Comparison of ENCODE assay signal across 26 mouse cellular contexts in the genomic region with DNA sequence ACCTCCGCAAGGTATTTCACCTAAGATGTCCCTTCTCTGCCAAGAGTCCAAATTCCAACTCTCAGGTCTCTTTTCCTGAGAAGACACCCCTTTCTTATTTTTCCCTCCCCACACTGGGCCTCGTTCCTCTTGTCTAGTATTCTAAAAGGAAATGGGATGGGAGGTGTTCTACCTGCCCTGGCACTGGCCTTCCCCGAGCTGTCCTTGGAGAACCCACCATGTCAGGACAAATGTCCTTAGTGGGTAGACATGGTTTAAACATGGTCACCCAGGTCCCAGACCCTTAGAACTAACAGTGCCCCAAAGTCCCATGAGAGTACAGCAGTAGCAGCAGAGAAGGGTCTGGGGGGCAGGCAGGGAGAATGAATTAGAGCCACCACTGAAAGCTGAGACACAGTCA. TPM values are rescaled to one million over a fixed set of nuclear protein-coding genes. Genes with fewer than 3 reads are reported as not detected.
DNase-seq lines count a peak whose midpoint lies in the region; ATAC-seq and TF ChIP-seq lines count a peak whose summit lies in the region.
"Had no signal": no experiment of that assay in that cellular context is flagged by ENCODE, and none has a peak within 500 bp of the region (broad histone marks: within the 10 kb centered on the region; RNA-seq: fewer than 3 reads in every experiment).

No protein-coding gene starts in this region.

- H3K4me1 ChIP-seq in heart, embryonic 10.5 days = peaks cover 47% of the 10 kb centered on the region
- H3K4me1 ChIP-seq in heart, embryonic 15.5 days (replicated peaks) = peaks cover 79% of the 10 kb centered on the region
- peaks cover 20% of the 10 kb centered on the region for H3K4me1 ChIP-seq in heart, embryonic 11.5 days (ENCODE audit: control insufficient read depth, insufficient read depth, low read length)
- peaks cover 22% of the 10 kb centered on the region for H3K4me1 ChIP-seq in kidney, adult 2 months (ENCODE audit: control insufficient read depth, insufficient read depth, low read length)

- peak overlapping the region; percentile 73 for H3K4me2 ChIP-seq in heart, embryonic 15.5 days
- no peak overlapping the region for H3K4me2 ChIP-seq in heart, embryonic 11.5 days
- H3K4me2 ChIP-seq: embryonic facial prominence, embryonic 12.5 days; embryonic facial prominence, embryonic 15.5 days; hindbrain, embryonic 13.5 days; intestine, embryonic 15.5 days had no signal

- WGBS in heart, embryonic 10.5 days = 74% methylated on average over 3 of the region's 3 CpGs
- WGBS in heart, embryonic 15.5 days = 82% methylated on average over 3 of the region's 3 CpGs
- 81% methylated on average over 3 of the region's 3 CpGs for WGBS in heart, embryonic 11.5 days (ENCODE audit: insufficient replicate concordance)
- 51% methylated on average over 3 of the region's 3 CpGs for WGBS in kidney, adult 2 months

- no peak for TF ChIP-seq CTCF in kidney, adult 2 months (conservative IDR thresholded peaks at IDR 0.05; ENCODE audit: insufficient read depth, insufficient read length, low read depth, low read length)

- H3K4me3 ChIP-seq in heart, embryonic 10.5 days = no peak overlapping the region
- no peak overlapping the region for H3K4me3 ChIP-seq in heart, embryonic 15.5 days
- no peak overlapping the region for H3K4me3 ChIP-seq in heart, embryonic 11.5 days (ENCODE audit: low read depth, low read length)
- H3K4me3 ChIP-seq in kidney, adult 2 months (ENCODE audit: insufficient read depth, low read depth, low read length) = no peak overlapping the region
- H3K4me3 ChIP-seq: embryonic facial prominence, embryonic 12.5 days; embryonic facial prominence, embryonic 15.5 days; hindbrain, embryonic 10.5 days; hindbrain, embryonic 13.5 days; intestine, embryonic 15.5 days had no signal

- peak; percentile 2 for DNase-seq in adrenal gland, postnatal 14 days
- DNase-seq in adrenal gland, adult 2 months = no peak
- no peak for DNase-seq in heart, embryonic 10.5 days (ENCODE audit: low spot score)
- DNase-seq in heart, postnatal 4 days = no peak
- no peak for DNase-seq in kidney, adult 2 months
- no peak for DNase-seq in kidney, postnatal 14 days
- DNase-seq: adrenal gland, postnatal 10 days; cerebellum, adult 11 months; cerebellum, adult 2 months; cerebellum, adult 9-11 months; cerebellum, postnatal 25 days; forebrain, postnatal 0 days; gastrocnemius, postnatal 10 days had no signal

- no peak for ATAC-seq in heart, embryonic 15.5 days (replicated peaks; ENCODE audit: insufficient number of reproducible peaks, insufficient read depth, low FRiP score, low read depth)
- ATAC-seq in heart, embryonic 11.5 days (replicated peaks; ENCODE audit: insufficient number of reproducible peaks, low FRiP score, low TSS enrichment) = no peak
- ATAC-seq: activated CD4-positive, CD25-positive, alpha-beta regulatory T cell, adult 4 months; forebrain, embryonic 14.5 days; forebrain, postnatal 0 days; hindbrain, embryonic 16.5 days; intestine, embryonic 15.5 days had no signal

- H3K9me3 ChIP-seq in heart, embryonic 10.5 days = no peaks in the 10 kb centered on the region
- H3K9me3 ChIP-seq in heart, embryonic 15.5 days (replicated peaks) = no peaks in the 10 kb centered on the region
- H3K9me3 ChIP-seq in heart, embryonic 11.5 days (replicated peaks; ENCODE audit: control insufficient read depth, low read length) = no peaks in the 10 kb centered on the region
- H3K9me3 ChIP-seq: embryonic facial prominence, embryonic 12.5 days; embryonic facial prominence, embryonic 15.5 days; hindbrain, embryonic 10.5 days; hindbrain, embryonic 13.5 days; intestine, embryonic 15.5 days had no signal

- 0 out of 2 replicates have a peak overlapping the region, but pooled peaks have one; percentile 0 for H3K9ac ChIP-seq in heart, embryonic 15.5 days
- no peak overlapping the region for H3K9ac ChIP-seq in heart, embryonic 11.5 days (ENCODE audit: low read depth, low read length)
- H3K9ac ChIP-seq: embryonic facial prominence, embryonic 15.5 days; forebrain, postnatal 0 days; hindbrain, embryonic 13.5 days; intestine, embryonic 15.5 days had no signal

- 0 out of 2 replicates have a peak overlapping the region, but pooled peaks have one; percentile 3 for H3K27ac ChIP-seq in heart, embryonic 10.5 days
- H3K27ac ChIP-seq in heart, embryonic 15.5 days = no peak overlapping the region
- H3K27ac ChIP-seq in heart, embryonic 11.5 days (ENCODE audit: low read depth, low read length) = no peak overlapping the region
- peak overlapping the region; percentile 12; the same call in 1 of the 2 replicates for H3K27ac ChIP-seq in kidney, adult 2 months (ENCODE audit: insufficient read depth, low read depth, low read length)
- H3K27ac ChIP-seq: embryonic facial prominence, embryonic 12.5 days; embryonic facial prominence, embryonic 15.5 days; hindbrain, embryonic 10.5 days; hindbrain, embryonic 13.5 days; intestine, embryonic 15.5 days had no signal

- H3K36me3 ChIP-seq in heart, embryonic 10.5 days = no peaks in the 10 kb centered on the region
- H3K36me3 ChIP-seq in heart, embryonic 15.5 days = peaks cover 16% of the 10 kb centered on the region
- no peaks in the 10 kb centered on the region for H3K36me3 ChIP-seq in heart, embryonic 11.5 days (ENCODE audit: control insufficient read depth, insufficient read depth, low read length)
- H3K36me3 ChIP-seq in kidney, adult 2 months (ENCODE audit: control insufficient read depth, insufficient read depth, low read length) = 0 out of 2 replicates have a peak, but pooled peaks cover 1% of the 10 kb centered on the region
- H3K36me3 ChIP-seq: embryonic facial prominence, embryonic 12.5 days; embryonic facial prominence, embryonic 15.5 days; hindbrain, embryonic 10.5 days; hindbrain, embryonic 13.5 days; intestine, embryonic 15.5 days had no signal

- TF ChIP-seq POLR2A in kidney, adult 2 months (IDR thresholded peaks at IDR 0.05; ENCODE audit: low read depth, low read length) = no peak

- H3K27me3 ChIP-seq in heart, embryonic 10.5 days (ENCODE audit: insufficient read depth, poor library complexity, severe bottlenecking) = peaks cover 33% of the 10 kb centered on the region
- H3K27me3 ChIP-seq in heart, embryonic 15.5 days = 0 out of 2 replicates have a peak, but pooled peaks cover 3% of the 10 kb centered on the region
- H3K27me3 ChIP-seq in heart, embryonic 11.5 days (ENCODE audit: control insufficient read depth, insufficient read depth, low read length) = peaks cover 21% of the 10 kb centered on the region
- H3K27me3 ChIP-seq in kidney, adult 2 months (replicated peaks; ENCODE audit: control insufficient read depth, insufficient read depth, low read length) = no peaks in the 10 kb centered on the region

RNA-seq across cellular contexts. Expression of a gene that starts 4.9 kb away (rescaled TPM):
- 76.0 and 81.6 TPM in 2 replicates for total RNA-seq in adrenal gland, postnatal 14 days (2021)
- total RNA-seq in adrenal gland, adult 2 months (2021) = 100 to 1,000 TPM; 127 to 450 TPM
- 260 and 429 TPM in 2 replicates for polyA plus RNA-seq in adrenal gland, adult 2 months (2012; rRNA removed)
- 13.8 and 23.3 TPM in 2 replicates for polyA plus RNA-seq in heart, embryonic 10.5 days (2016; fragmentation: Nextera tagmentation; extraction: Ambion mirVana)
- total RNA-seq in heart, postnatal 4 days (2021) = 100 to 1,000 TPM; 148 to 153 TPM
- 222 and 235 TPM in 2 replicates for polyA plus RNA-seq in heart, embryonic 15.5 days (2015; fragmentation: Nextera tagmentation; extraction: Ambion mirVana)
- polyA plus RNA-seq in heart, embryonic 11.5 days (2014; fragmentation: Nextera tagmentation; extraction: Ambion mirVana) = 12.4 and 17.7 TPM in 2 replicates
- 461 and 486 TPM in 2 replicates for polyA plus RNA-seq in kidney, adult 2 months (2012; rRNA removed)
- polyA plus RNA-seq: activated CD4-positive, CD25-positive, alpha-beta regulatory T cell, adult 4 months had no signal

RNA-seq across cellular contexts. Expression of a gene that starts 54.4 kb away (rescaled TPM):
- total RNA-seq in adrenal gland, postnatal 14 days (2021) = 3.1 and 3.6 TPM in 2 replicates
- 1 to 10 TPM in 1 of 2 experiments, under 1 TPM in 1; 0.49 to 1.4 TPM for total RNA-seq in adrenal gland, adult 2 months (2021)
- polyA plus RNA-seq in adrenal gland, adult 2 months (2012; rRNA removed) = 3.2 and 5.7 TPM in 2 replicates
- polyA plus RNA-seq in heart, embryonic 10.5 days (2016; fragmentation: Nextera tagmentation; extraction: Ambion mirVana) = 0.18 TPM in 1 of 2 replicates, not detected in the other
- 1 to 10 TPM; 9.2 to 9.3 TPM for total RNA-seq in heart, postnatal 4 days (2021)
- 1.6 and 2.1 TPM in 2 replicates for polyA plus RNA-seq in heart, embryonic 15.5 days (2015; fragmentation: Nextera tagmentation; extraction: Ambion mirVana)
- 0.25 and 0.33 TPM in 2 replicates for polyA plus RNA-seq in heart, embryonic 11.5 days (2014; fragmentation: Nextera tagmentation; extraction: Ambion mirVana)
- polyA plus RNA-seq in kidney, adult 2 months (2012; rRNA removed) = 1.3 and 1.8 TPM in 2 replicates
- total RNA-seq: common myeloid progenitor, adult 5-6 weeks; granulocyte monocyte progenitor cell, adult 5-6 weeks had no signal
- polyA plus RNA-seq: activated CD4-positive, CD25-positive, alpha-beta regulatory T cell, adult 4 months; forebrain, embryonic 11.5 days; forebrain, embryonic 14.5 days had no signal

Comparison
In these comparisons a context has a peak if more than half of its experiments do, and no peak if none do; other contexts are left out.
1. H3K27ac ChIP-seq: peak in heart, embryonic 10.5 days (single experiment) and kidney, adult 2 months (single experiment); none in heart, embryonic 15.5 days (single experiment) and heart, embryonic 11.5 days (single experiment).